Mouse (Mus musculus) megakaryocyte progenitor cell, adult 5-6 weeks (primary cell): Measurements from ENCODE around the gene Fam131a. TPM values are rescaled to one million over a fixed set of nuclear protein-coding genes. Genes with fewer than 3 reads are reported as not detected.

Source experiments
- ATAC-seq: replicated peaks from 2 replicates; pipeline ENCODE4 v1.8.0; 2016; ENCODE audit warnings: mild to moderate bottlenecking, moderate TSS enrichment, inconsistent platforms; ENCODE audit not compliant: poor library complexity
- total RNA-seq, 2 experiments: library from RNA; stranded (forward) in 1 of 2; stranded (reverse) in 1 of 2; fragments of 157-497, 149-512 nt in 1 of 2; fragments of 200-1000 nt in 1 of 2; gene quantifications; 2 replicates each; pipeline versions ENCODE4 v1.2.3 to v1.2.4; 2015 to 2017

Fam131a gene
- total RNA-seq, 2 experiments from 2014 or later = not detected

DNA sequence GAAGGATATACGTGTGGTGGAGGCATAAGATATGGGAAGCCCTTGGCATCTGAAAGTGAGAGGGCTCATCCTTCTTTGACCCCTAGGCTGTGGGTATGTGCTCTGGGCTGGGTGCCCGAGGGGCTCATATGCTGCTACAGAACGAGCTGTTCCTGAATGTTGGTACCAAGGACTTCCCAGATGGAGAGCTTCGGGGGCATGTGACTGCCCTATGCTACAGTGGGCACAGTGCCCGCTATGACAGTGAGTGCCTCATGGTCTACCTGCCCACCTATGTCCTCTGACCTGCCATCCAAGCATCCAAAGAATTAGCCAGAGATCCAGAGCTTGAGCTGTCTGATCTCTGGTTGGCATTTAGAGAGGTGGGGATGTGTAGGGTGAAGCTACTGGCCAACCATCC lies 43.8 kb downstream of the Fam131a start:
- ATAC-seq = no peak

DNA sequence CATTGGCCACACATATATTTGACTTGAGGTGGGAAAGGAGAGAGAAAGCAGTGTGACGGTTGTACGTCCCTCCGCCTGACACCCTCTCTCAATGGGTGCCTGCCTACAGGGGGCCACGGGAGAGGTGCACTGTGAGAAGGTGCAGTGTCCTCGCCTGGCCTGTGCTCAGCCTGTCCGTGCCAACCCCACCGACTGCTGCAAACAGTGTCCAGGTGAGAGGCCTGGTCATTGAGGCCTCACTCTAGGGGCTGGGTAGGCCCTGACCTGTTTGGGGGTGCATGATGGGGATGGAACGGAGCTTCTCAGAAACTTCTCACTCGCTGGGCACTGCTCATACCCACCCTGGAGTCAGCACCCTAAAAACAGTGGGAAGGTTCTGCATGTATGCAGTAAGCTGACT lies 46.8 kb downstream of the Fam131a start:
- ATAC-seq = no peak

DNA sequence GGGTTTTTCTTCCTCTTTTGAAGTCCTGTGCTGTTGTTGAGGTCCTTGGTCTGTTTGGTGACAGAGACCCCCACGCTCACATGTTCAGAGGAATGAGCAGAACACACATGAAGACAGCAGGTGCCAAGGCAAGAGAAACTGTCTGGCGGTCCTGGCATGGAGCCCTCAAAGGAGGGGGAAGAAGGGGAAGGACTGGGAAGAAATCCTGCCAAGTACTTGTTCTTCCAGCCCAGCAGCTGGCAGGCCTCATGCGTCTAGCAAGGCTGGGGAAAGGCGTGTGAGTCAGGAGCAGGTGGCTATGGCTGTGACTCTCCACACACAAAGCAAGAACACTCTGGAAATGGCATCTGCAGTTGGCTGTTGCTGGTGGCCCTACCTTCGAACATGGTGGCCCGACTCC lies 53.6 kb downstream of the Fam131a start:
- ATAC-seq = no peak

DNA sequence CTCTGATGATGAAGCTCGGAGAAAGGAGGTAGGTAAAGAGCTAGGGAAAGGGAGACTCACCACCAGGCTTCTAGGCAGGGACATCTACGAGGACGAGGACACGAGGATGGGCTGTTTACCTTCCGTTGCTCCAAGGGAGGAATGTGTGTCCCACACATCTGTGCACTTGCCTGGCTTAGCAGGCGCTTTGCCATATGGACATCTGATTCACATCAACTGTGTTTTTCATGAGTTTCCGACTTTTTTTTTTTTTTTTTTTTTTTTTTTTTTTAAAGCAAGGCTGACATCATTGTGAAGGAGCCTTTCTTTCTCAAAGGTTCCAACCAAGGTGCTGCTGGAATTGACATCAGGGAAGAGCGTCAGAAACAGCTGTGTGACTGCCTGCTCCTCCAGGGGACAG lies 57.5 kb downstream of the Fam131a start:
- no peak for ATAC-seq

Other genes starting within 250 kb of the Fam131a start
- gene Eif2b5, start 194.4 kb upstream of the Fam131a start, total RNA-seq (2015) = 58.4 and 64.7 TPM in 2 replicates
- gene Eif2b5, start 194.4 kb upstream of the Fam131a start, total RNA-seq (2017) = 85.8 and 87.2 TPM in 2 replicates
- gene Dvl3, start 176.3 kb upstream of the Fam131a start, total RNA-seq (2015) = 23.5 and 26.7 TPM in 2 replicates
- 3.2 and 3.3 TPM in 2 replicates for gene Dvl3, start 176.3 kb upstream of the Fam131a start, total RNA-seq (2017)
- gene Ap2m1, start 157.8 kb upstream of the Fam131a start, total RNA-seq (2015) = 234 and 286 TPM in 2 replicates
- 143 and 149 TPM in 2 replicates for gene Ap2m1, start 157.8 kb upstream of the Fam131a start, total RNA-seq (2017)
- gene Abcf3, start 144.7 kb upstream of the Fam131a start, total RNA-seq (2015) = 21.9 and 28.5 TPM in 2 replicates
- gene Abcf3, start 144.7 kb upstream of the Fam131a start, total RNA-seq (2017) = 28.4 and 35.7 TPM in 2 replicates
- gene Vwa5b2, start 103.8 kb upstream of the Fam131a start, total RNA-seq (2015) = not detected in 2 replicates
- not detected in 2 replicates for gene Vwa5b2, start 103.8 kb upstream of the Fam131a start, total RNA-seq (2017)
- gene Eef1akmt4, start 81.6 kb upstream of the Fam131a start, total RNA-seq (2015) = 38.4 and 46.5 TPM in 2 replicates
- 6.4 and 8.0 TPM in 2 replicates for gene Eef1akmt4, start 81.6 kb upstream of the Fam131a start, total RNA-seq (2017)
- not detected in 2 replicates for gene Gm49333, start 81.6 kb upstream of the Fam131a start, total RNA-seq (2015)
- not detected in 2 replicates for gene Gm49333, start 81.6 kb upstream of the Fam131a start, total RNA-seq (2017)
- 33.2 and 38.5 TPM in 2 replicates for gene Alg3, start 81.5 kb upstream of the Fam131a start, total RNA-seq (2015)
- gene Alg3, start 81.5 kb upstream of the Fam131a start, total RNA-seq (2017) = 20.4 and 21.4 TPM in 2 replicates
- 0.42 and 0.59 TPM in 2 replicates for gene Camk2n2, start 72.0 kb upstream of the Fam131a start, total RNA-seq (2015)
- 0.10 and 0.96 TPM in 2 replicates for gene Camk2n2, start 72.0 kb upstream of the Fam131a start, total RNA-seq (2017)
- gene Ece2, start 63.4 kb upstream of the Fam131a start, total RNA-seq (2015) = 0.20 and 0.32 TPM in 2 replicates
- gene Ece2, start 63.4 kb upstream of the Fam131a start, total RNA-seq (2017) = 0.71 TPM in 1 of 2 replicates, not detected in the other
- 113 and 133 TPM in 2 replicates for gene Psmd2, start 41.6 kb upstream of the Fam131a start, total RNA-seq (2015)
- 201 and 230 TPM in 2 replicates for gene Psmd2, start 41.6 kb upstream of the Fam131a start, total RNA-seq (2017)
- 164 and 172 TPM in 2 replicates for gene Eif4g1, start 24.9 kb upstream of the Fam131a start, total RNA-seq (2015)
- gene Eif4g1, start 24.9 kb upstream of the Fam131a start, total RNA-seq (2017) = 305 and 366 TPM in 2 replicates
- 75.3 and 99.4 TPM in 2 replicates for gene Polr2h, start 24.4 kb downstream of the Fam131a start, total RNA-seq (2015)
- gene Polr2h, start 24.4 kb downstream of the Fam131a start, total RNA-seq (2017) = 75.1 and 78.2 TPM in 2 replicates
- 0.34 and 1.3 TPM in 2 replicates for gene Clcn2, start 24.5 kb downstream of the Fam131a start, total RNA-seq (2015)
- 1.2 and 1.6 TPM in 2 replicates for gene Clcn2, start 24.5 kb downstream of the Fam131a start, total RNA-seq (2017)
- not detected in 2 replicates for gene Chrd, start 39.9 kb downstream of the Fam131a start, total RNA-seq (2015)
- not detected in 2 replicates for gene Chrd, start 39.9 kb downstream of the Fam131a start, total RNA-seq (2017)
- gene Thpo, start 41.3 kb downstream of the Fam131a start, total RNA-seq (2015) = not detected in 2 replicates
- not detected in 2 replicates for gene Thpo, start 41.3 kb downstream of the Fam131a start, total RNA-seq (2017)